Mouse (Mus musculus) layer of hippocampus, adult 9-11 months (tissue): Measurements from ENCODE around the gene Fcgr1.
"Not testable (repeated sequence)": the region's sequence is repeated elsewhere in the genome, so short reads cannot be mapped to it uniquely, and the experiment has no call there.

Experiments
- DNase-seq: peaks from one replicate; pipeline ENCODE4 v3.0.0; 2022

The Fcgr1 gene

GRCm38 (mm10) chr3:96323806-96324205 is 30.0 kb upstream of the Fcgr1 start:
- DNase-seq = not testable (repeated sequence)

- DNase-seq = no peak
Measured at GRCm38 (mm10) chr3:96322609-96323008, 28.8 kb upstream of the Fcgr1 start.

DNA sequence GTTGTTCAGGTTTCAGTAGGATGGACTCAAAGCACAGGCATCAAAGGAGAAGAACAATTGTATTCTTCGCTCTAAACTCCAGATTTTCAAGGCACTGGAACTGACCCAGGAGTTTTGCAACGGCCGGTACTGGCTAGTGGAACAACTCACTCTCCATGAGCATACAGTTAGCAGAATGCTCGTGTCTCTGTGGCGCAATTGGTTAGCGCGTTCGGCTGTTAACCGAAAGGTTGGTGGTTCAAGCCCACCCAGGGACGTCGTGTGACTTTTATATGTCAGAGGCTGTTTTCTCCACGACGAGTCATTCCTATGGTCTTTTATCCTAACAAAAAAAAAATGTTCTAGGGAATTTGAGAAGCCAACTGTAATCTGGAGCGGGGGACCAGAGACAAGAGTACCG is 28.1 kb upstream of the Fcgr1 start:
- no peak for DNase-seq

- DNase-seq = not testable (repeated sequence)
Measured at GRCm38 (mm10) chr3:96320003-96320402, 26.2 kb upstream of the Fcgr1 start.

DNA sequence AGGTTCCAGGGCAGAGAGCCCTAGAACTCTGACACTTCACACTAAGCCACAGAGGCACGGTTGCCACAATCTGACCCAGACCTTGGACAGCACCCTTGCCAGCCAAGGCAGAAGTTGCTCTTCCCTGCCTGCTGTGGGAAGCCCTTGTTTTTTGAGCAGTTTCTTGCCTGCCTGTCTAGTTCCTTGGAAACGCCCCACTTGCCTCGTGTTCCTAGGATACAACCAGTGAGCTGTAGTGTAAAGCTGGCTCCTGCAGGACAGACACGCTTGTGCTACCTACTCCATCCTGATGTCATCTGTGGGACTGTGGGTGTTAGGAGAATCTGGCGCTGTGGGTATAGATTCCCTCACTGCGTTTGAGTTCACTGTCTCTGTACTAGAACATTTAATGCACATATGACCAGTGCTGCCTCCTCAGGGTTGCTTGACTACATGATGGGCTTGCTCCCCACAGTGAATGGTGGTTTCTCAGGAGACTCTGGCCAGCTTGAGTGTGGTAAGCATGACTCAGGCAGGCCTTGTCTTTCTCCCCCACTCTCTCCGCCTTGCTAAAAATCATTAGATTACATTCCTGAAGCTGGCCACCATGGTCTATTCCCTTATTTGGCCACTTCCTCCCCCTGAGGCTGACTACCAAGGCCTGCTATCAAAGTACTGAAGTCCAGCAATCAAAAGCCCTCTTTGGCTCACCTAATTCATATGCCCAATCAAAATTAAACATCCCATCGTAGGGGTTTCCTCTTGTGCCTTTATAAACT is 18.8 kb upstream of the Fcgr1 start:
- peak; percentile 49 for DNase-seq

DNA sequence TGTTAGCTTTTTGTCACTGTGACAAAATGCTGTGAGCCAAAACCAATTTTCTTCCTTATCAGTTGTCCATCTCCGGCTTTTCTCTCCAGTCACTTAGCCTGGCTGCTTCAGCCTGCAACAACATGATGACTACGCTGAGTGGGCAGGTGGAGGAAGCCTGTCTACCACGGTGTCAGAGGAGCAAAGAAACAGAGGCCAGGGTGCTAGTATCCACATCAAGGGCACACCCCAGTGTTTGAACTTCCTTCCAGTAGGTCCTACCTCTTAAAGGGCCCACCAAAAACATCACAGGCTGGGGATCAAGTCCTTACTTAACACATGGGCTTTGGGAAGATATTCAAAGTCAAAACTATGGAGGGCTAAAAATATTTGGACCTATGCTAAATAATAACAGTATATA is 15.7 kb upstream of the Fcgr1 start:
- DNase-seq = no peak

DNA sequence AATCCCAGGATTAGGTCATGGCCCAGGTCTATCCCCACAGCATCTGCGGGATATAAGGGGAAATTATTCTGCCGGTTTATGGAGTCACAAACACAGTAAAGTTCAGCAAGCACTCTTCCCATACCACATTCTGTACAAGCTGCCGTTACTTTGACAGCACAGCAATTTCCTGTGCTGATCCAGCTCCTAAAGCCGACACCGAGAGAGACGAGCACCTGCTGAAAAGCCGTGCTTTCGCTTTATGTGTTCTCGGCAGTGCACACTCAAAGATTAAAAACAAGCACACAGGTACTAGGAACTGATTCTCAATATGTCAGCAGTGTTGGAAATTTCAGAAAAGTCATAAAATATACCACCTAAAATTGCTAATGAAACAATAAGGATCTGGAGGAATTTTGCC is 12.7 kb upstream of the Fcgr1 start:
- DNase-seq = no peak

- no peak for DNase-seq
Measured at GRCm38 (mm10) chr3:96302076-96302475, 8.3 kb upstream of the Fcgr1 start.

DNA sequence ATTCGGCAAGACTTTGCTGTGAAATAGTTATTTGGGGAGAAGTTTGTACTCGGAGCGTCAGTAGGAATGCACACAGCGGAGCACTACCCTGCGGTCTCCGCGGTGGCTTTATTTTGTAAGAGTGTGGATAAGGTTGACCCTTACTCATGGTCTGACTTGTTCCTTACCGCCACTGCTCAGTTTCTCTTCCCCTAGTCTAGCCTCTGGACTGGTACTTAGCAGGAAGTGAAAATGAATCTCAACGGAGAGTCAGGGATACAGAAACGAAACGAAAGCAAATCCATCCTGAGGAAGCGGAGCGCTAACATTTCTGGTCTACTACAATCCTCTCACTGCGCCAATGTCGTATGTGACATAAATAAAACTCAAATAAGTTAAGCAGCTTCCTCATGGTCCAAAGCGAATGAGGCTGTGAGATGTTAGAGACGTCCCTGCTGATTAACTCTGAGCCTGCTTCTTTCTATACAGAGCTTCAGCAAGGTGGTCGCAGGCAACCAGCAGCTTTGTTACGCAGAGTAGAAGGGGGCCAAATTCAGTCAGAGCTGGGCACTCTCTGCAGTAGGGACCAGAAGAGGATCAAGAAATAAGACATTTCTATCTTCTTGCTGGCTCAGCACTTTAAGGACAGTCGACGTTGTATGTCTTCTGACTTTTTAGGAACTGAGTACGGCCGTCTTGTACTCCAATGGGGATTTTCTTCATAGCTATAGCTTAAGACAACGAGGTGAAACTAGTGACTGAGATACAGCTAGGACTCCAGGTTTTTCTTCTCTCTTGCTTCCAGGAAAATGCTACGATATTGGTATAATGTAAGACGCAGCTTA is 7.1 kb upstream of the Fcgr1 start:
- DNase-seq = peak; percentile 86

DNA sequence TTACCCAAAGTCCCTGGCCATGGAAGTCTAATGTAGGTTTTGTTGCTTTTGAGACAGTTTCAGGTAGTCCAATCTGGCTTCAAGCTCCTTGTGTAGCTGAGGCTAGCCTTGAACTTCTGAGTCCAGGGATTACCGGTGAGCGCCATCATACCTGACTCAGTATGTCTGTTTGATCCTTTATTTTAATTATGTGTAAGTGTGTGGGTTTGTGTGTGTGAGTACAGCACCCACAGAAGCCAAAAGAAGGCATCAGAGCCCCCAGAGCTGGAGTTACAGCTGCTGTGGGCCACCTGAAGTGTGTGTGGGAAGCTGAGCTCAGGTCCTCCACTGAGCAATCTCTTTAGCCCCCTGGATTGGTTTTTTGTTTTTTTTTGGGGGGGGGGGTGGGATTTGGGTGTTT is 5.8 kb upstream of the Fcgr1 start:
- DNase-seq = no peak

- no peak for DNase-seq
Measured at GRCm38 (mm10) chr3:96298360-96298759, 4.6 kb upstream of the Fcgr1 start.

DNA sequence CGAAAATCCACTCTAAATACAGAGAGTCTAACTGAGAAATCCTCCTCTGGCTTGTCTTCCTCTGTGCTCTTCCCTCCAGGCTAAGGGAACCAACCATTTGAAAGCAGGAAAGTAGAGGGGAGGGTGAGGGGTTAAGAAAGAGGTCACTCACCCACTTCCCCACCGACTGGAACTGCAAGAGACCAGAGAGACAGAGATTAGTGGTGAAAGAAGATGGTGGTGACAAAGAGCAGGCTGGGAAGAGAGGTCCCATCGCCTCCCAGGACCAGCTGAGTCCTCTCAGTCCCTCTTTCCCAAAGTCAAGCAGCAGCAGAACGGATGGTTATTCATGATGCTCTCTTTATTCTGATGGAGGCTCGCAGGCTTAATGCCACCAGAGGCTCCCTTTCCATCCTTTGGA is 401 bp downstream of the Fcgr1 start:
- no peak for DNase-seq

GRCm38 (mm10) chr3:96292641-96293040 is 1.1 kb downstream of the Fcgr1 start:
- DNase-seq = no peak

GRCm38 (mm10) chr3:96290727-96291126 is 3.0 kb downstream of the Fcgr1 start:
- DNase-seq = not testable (repeated sequence)

GRCm38 (mm10) chr3:96289201-96289600 is 4.6 kb downstream of the Fcgr1 start:
- DNase-seq = no peak

- not testable (repeated sequence) for DNase-seq
Measured at GRCm38 (mm10) chr3:96287334-96287733, 6.4 kb downstream of the Fcgr1 start.

DNA sequence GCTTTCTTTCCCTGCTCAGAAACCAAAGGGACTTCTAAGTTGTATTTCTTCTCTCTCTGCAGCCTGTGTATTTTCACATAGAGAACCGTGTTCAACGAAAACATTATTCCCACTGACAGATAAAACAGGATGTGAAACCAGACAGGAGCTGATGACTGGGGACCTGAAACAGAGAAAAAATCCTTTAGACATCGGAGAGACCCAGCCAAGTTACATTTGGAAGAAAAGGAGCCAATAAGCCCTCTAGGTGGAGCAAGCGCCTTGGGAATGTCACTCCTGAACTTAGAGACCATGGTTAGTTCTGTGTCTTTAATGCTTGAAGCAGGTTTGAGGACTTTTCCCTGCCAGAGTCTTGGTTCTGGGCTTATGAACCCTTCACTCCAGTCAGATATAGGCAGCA is 9.3 kb downstream of the Fcgr1 start:
- DNase-seq = peak; percentile 63

- no peak for DNase-seq
Measured at GRCm38 (mm10) chr3:96280660-96281059, 13.1 kb downstream of the Fcgr1 start.

- DNase-seq = peak; percentile 96
Measured at GRCm38 (mm10) chr3:96277800-96278624, 15.8 kb downstream of the Fcgr1 start.

- DNase-seq = no peak
Measured at GRCm38 (mm10) chr3:96277428-96277799, 16.4 kb downstream of the Fcgr1 start.

GRCm38 (mm10) chr3:96273591-96274465 is 19.9 kb downstream of the Fcgr1 start:
- no peak for DNase-seq
